Comparison of ENCODE assay signal across 17 mouse cellular contexts in genomic region chr8:27868591-27868990, GRCm38 (mm10).
DNase-seq lines count a peak whose midpoint lies in the region; TF ChIP-seq lines count a peak whose summit lies in the region.
"Had no signal": no experiment of that assay in that cellular context is flagged by ENCODE, and none has a peak within 500 bp of the region (broad histone marks: within the 10 kb centered on the region; RNA-seq: fewer than 3 reads in every experiment).

No protein-coding gene starts in this region.

- peak overlapping the region; percentile 51; the same call in 1 of the 2 replicates for H3K27ac ChIP-seq in layer of hippocampus, adult 2 months
- peak overlapping the region; percentile 68 for H3K27ac ChIP-seq in left cerebral cortex, adult 2 months
- H3K27ac ChIP-seq: heart, embryonic 10.5 days; hindbrain, embryonic 14.5 days had no signal

- no peak for TF ChIP-seq CTCF in layer of hippocampus, adult 2 months (conservative IDR thresholded peaks at IDR 0.05)
- TF ChIP-seq CTCF in left cerebral cortex, adult 2 months (IDR thresholded peaks at IDR 0.05): no peak

- H3K4me3 ChIP-seq in layer of hippocampus, adult 2 months: no peak overlapping the region
- H3K4me3 ChIP-seq in left cerebral cortex, adult 2 months: no peak overlapping the region
- H3K4me3 ChIP-seq: heart, embryonic 10.5 days had no signal

- intact Hi-C loops in left cerebral cortex, adult 2 months (cut with DNase I): loop anchor here (5.0 kb wide), 1 partner anchor 779 kb away; no protein-coding TSS in a partner anchor

- DNase-seq in frontal cortex, adult 2 months (ENCODE audit: extremely low spot score in 1 of 2, low spot score in 1 of 2): peak; percentile 80 to 85
- DNase-seq in layer of hippocampus, adult 2 months (ENCODE audit: low spot score in 2 of 2): peak; percentile 25 to 55
- DNase-seq in left cerebral cortex, adult 2 months (ENCODE audit: extremely low spot score in 1 of 2, low spot score in 2 of 2): peak; percentile 52 to 54
- peak; percentile 8 for DNase-seq in right cerebral cortex, postnatal 14 days
- DNase-seq in spleen, adult 12 weeks (ENCODE audit: low spot score): no peak
- no peak for DNase-seq in urinary bladder, postnatal 10 days (ENCODE audit: low spot score)
- DNase-seq in cerebellum, adult 11 months: no peak
- DNase-seq in kidney, postnatal 36 days: no peak
- DNase-seq: adrenal gland, postnatal 14 days; cerebellum, adult 8-10 months; forebrain, postnatal 0 days; gastrocnemius, postnatal 36 days; heart, postnatal 10 days; kidney, postnatal 25 days; lung, postnatal 14 days had no signal

Comparison
In these comparisons a context has a peak if more than half of its experiments do, and no peak if none do; other contexts are left out.
1. DNase-seq: peak in frontal cortex, adult 2 months (2 of 2), layer of hippocampus, adult 2 months (2 of 2), left cerebral cortex, adult 2 months (2 of 2) and right cerebral cortex, postnatal 14 days (single experiment); none in spleen, adult 12 weeks (single experiment), urinary bladder, postnatal 10 days (single experiment), cerebellum, adult 11 months (single experiment) and kidney, postnatal 36 days (0 of 2).